Comparison of ENCODE assay signal across 21 mouse cellular contexts in the genomic region with DNA sequence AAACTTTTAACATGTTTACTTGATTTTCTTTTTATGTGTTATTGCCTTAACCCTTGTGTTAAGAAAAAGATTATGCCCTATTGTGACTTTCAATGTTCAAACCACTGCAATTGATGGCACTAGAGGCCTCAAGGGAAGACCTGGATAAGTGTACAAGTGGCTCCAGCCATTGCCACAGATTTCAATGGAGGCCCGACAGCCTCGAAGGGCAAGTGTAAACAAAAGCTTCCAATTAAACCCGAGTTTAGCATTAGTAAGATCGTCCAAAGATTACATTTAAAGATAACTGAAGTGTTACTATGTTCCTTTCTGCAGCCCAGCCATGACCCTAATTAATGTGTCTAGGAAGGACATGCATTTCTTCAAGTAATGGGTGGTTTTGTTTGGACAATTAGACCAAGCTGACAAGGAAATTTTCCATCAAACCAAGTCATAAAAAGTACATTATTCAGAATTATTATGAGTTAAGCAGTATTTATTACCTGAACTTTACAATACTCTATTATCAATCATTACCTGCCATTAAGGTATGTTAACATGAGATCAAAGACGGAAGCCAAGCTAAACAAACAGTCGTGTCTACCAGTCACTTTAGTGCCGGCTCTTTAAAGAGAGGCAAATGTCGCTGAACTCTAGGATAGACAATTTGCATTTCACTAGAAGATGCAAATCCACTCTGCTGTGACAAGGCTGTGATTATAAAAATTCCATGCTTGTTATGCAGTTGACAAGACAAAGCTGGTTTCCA.
"Had no signal": no experiment of that assay in that cellular context is flagged by ENCODE, and none has a peak within 500 bp of the region (broad histone marks: within the 10 kb centered on the region; RNA-seq: fewer than 3 reads in every experiment).

No protein-coding gene starts in this region.

- H3K4me2 ChIP-seq: lung, embryonic 15.5 days; midbrain, embryonic 11.5 days; midbrain, embryonic 13.5 days; midbrain, embryonic 15.5 days; neural tube, embryonic 13.5 days; neural tube, embryonic 15.5 days had no signal

- H3K9ac ChIP-seq: lung, embryonic 15.5 days; midbrain, embryonic 13.5 days; midbrain, embryonic 15.5 days; neural tube, embryonic 13.5 days; neural tube, embryonic 15.5 days had no signal

- ATAC-seq: lung, postnatal 0 days; midbrain, embryonic 13.5 days; midbrain, embryonic 15.5 days had no signal

- H3K27me3 ChIP-seq: lung, embryonic 15.5 days; megakaryocyte, embryonic 14.5 days; midbrain, embryonic 13.5 days; midbrain, embryonic 15.5 days; neural tube, embryonic 13.5 days; neural tube, embryonic 15.5 days had no signal

- H3K36me3 ChIP-seq: lung, embryonic 15.5 days; midbrain, embryonic 13.5 days; midbrain, embryonic 15.5 days; neural tube, embryonic 13.5 days; neural tube, embryonic 15.5 days had no signal

- H3K9me3 ChIP-seq: lung, embryonic 15.5 days; megakaryocyte, embryonic 14.5 days; midbrain, embryonic 13.5 days; midbrain, embryonic 15.5 days; neural tube, embryonic 13.5 days; neural tube, embryonic 15.5 days had no signal

- H3K4me3 ChIP-seq: lung, embryonic 15.5 days; megakaryocyte, embryonic 14.5 days; midbrain, embryonic 13.5 days; midbrain, embryonic 15.5 days; myocyte; neural tube, embryonic 13.5 days; neural tube, embryonic 15.5 days had no signal

- H3K27ac ChIP-seq: lung, embryonic 15.5 days; macrophage; midbrain, embryonic 13.5 days; midbrain, embryonic 15.5 days; neural tube, embryonic 13.5 days; neural tube, embryonic 15.5 days had no signal

- DNase-seq: lung, adult 2 months; lung, postnatal 14 days; lung, postnatal 36 days; retina, postnatal 1 day; right cerebral cortex, adult 18-20 months; right cerebral cortex, postnatal 25 days; right cerebral cortex, postnatal 4 days; spleen, adult 18-20 months; thymus, adult 18-20 months; thymus, postnatal 14 days; thymus, postnatal 36 days had no signal

- H3K4me1 ChIP-seq: lung, embryonic 15.5 days; megakaryocyte, embryonic 14.5 days; midbrain, embryonic 13.5 days; midbrain, embryonic 15.5 days; neural tube, embryonic 13.5 days; neural tube, embryonic 15.5 days had no signal
